Mouse (Mus musculus) MEL (cell line): ENCODE measurements around the gene Wfdc3. TPM values are rescaled to one million over a fixed set of nuclear protein-coding genes. Genes with fewer than 3 reads are reported as not detected.

Experiments
- DNase-seq: peaks from one replicate; pipeline ENCODE4 v3.0.0; 2011; ENCODE audit warnings: low read depth, low spot score
- H3K27ac ChIP-seq: 2 replicates; pipeline ENCODE4 v1.5.1; 2012; ENCODE audit warnings: low read depth, mild to moderate bottlenecking, control low read depth, low read length, moderate library complexity; ENCODE audit not compliant: control insufficient read depth
- H3K27me3 ChIP-seq, 2 experiments: fragments of 150-350 bp in 1 of 2; sonication (generic) in 1 of 2; 2 replicates each; pipeline ENCODE4 v1.6.1; 2012; ENCODE audit warnings: low read length in 2 of 2, mild to moderate bottlenecking in 2 of 2, improper control_type of control experiment in 1 of 2, moderate library complexity in 1 of 2; ENCODE audit not compliant: insufficient read depth in 2 of 2, control insufficient read depth in 1 of 2
- H3K36me3 ChIP-seq, 2 experiments: 2 replicates each; pipeline ENCODE4 v1.6.1; 2012 to 2014; ENCODE audit warnings: low read length in 2 of 2, improper control_type of control experiment in 1 of 2, inconsistent platforms in 1 of 2, mild to moderate bottlenecking in 1 of 2; ENCODE audit not compliant: insufficient read depth in 2 of 2, control insufficient read depth in 1 of 2
- H3K4me1 ChIP-seq, 2 experiments: fragments of 150-350 bp in 1 of 2; sonication (generic) in 1 of 2; 2 replicates each; pipeline ENCODE4 v1.6.1; 2012; ENCODE audit warnings: low read length in 2 of 2, improper control_type of control experiment in 1 of 2, mild to moderate bottlenecking in 1 of 2; ENCODE audit not compliant: insufficient read depth in 2 of 2, control insufficient read depth in 1 of 2
- H3K4me3 ChIP-seq, 2 experiments: fragments of 150-350 bp in 1 of 2; sonication (generic) in 1 of 2; 2 replicates each; pipeline ENCODE4 v1.5.1; 2012; ENCODE audit warnings: low read depth in 2 of 2, low read length in 2 of 2, mild to moderate bottlenecking in 2 of 2, moderate library complexity in 2 of 2, control low read depth in 1 of 2, improper control_type of control experiment in 1 of 2; ENCODE audit not compliant: control insufficient read depth in 1 of 2, insufficient read depth in 1 of 2
- H3K79me2 ChIP-seq: 2 replicates; pipeline ENCODE4 v1.6.1; 2012; ENCODE audit warnings: mild to moderate bottlenecking, low read length, moderate library complexity; ENCODE audit not compliant: control insufficient read depth, poor library complexity, insufficient read depth
- H3K9ac ChIP-seq: 2 replicates; pipeline ENCODE4 v1.6.1; 2012; ENCODE audit warnings: low read depth, mild to moderate bottlenecking, control low read depth, low read length, moderate library complexity; ENCODE audit not compliant: control insufficient read depth, poor library complexity, severe bottlenecking
- H3K9me3 ChIP-seq: fragments of 150-350 bp; sonication (generic); replicated peaks from 2 replicates; pipeline ENCODE4 v1.6.1; 2012; ENCODE audit warnings: mild to moderate bottlenecking, low read length, improper control_type of control experiment, moderate library complexity; ENCODE audit not compliant: insufficient read depth
- CTCF ChIP-seq, 3 experiments: IDR thresholded peaks in 2 of 3; conservative IDR thresholded peaks in 1 of 3; 2 replicates each; pipeline ENCODE4 v1.5.1; 2011 to 2012; ENCODE audit warnings: low read length in 3 of 3, low read depth in 2 of 3, mild to moderate bottlenecking in 2 of 3, improper control_type of control experiment in 1 of 3, inconsistent platforms in 1 of 3, mixed read lengths in 1 of 3, moderate library complexity in 1 of 3; ENCODE audit not compliant: control insufficient read depth in 1 of 3, insufficient read depth in 1 of 3, poor library complexity in 1 of 3, severe bottlenecking in 1 of 3
- ETS1 ChIP-seq: IDR thresholded peaks from 2 replicates; pipeline ENCODE4 v1.6.1; 2012; ENCODE audit warnings: low read depth, mild to moderate bottlenecking, inconsistent platforms, low read length, improper control_type of control experiment, moderate library complexity
- HCFC1 ChIP-seq: IDR thresholded peaks from 2 replicates; pipeline ENCODE4 v1.6.1; 2012; ENCODE audit warnings: low read depth, mild to moderate bottlenecking, inconsistent platforms, low read length, improper control_type of control experiment, moderate library complexity
- JUND ChIP-seq: IDR thresholded peaks from 2 replicates; pipeline ENCODE4 v1.6.1; 2011; ENCODE audit warnings: low read depth, mild to moderate bottlenecking, improper control_type of control experiment, low read length
- KAT2A ChIP-seq: conservative IDR thresholded peaks from 2 replicates; pipeline ENCODE4 v1.6.1; 2012; ENCODE audit warnings: low read depth, low read length, improper control_type of control experiment, inconsistent platforms
- MAX ChIP-seq: IDR thresholded peaks from 2 replicates; pipeline ENCODE4 v1.6.1; 2011; ENCODE audit warnings: low read length, improper control_type of control experiment
- MAZ ChIP-seq: IDR thresholded peaks from 2 replicates; pipeline ENCODE4 v1.6.1; 2012; ENCODE audit warnings: low read depth, mild to moderate bottlenecking, inconsistent platforms, low read length, improper control_type of control experiment
- MEF2A ChIP-seq: IDR thresholded peaks from 2 replicates; pipeline ENCODE4 v1.6.1; 2014; ENCODE audit warnings: low read depth, mild to moderate bottlenecking, inconsistent platforms, low read length, improper control_type of control experiment; ENCODE audit not compliant: poor library complexity, insufficient replicate concordance, severe bottlenecking; ENCODE audit errors: extremely low read depth
- MYC ChIP-seq: IDR thresholded peaks from 2 replicates; pipeline ENCODE4 v1.6.1; 2011; ENCODE audit warnings: low read depth, mild to moderate bottlenecking, low read length, improper control_type of control experiment, moderate library complexity
- NELFE ChIP-seq: IDR thresholded peaks from 2 replicates; pipeline ENCODE4 v1.6.1; 2011; ENCODE audit warnings: low read depth, low read length, improper control_type of control experiment
- POLR2AphosphoS5 ChIP-seq: IDR thresholded peaks from 2 replicates; pipeline ENCODE4 v1.6.1; 2012; ENCODE audit warnings: low read depth, borderline replicate concordance, mild to moderate bottlenecking, inconsistent platforms, low read length, moderate library complexity, mixed read lengths
- RAD21 ChIP-seq: IDR thresholded peaks from 2 replicates; pipeline ENCODE4 v1.6.1; 2011; ENCODE audit warnings: mild to moderate bottlenecking, low read depth, low read length, improper control_type of control experiment
- UBTF ChIP-seq: IDR thresholded peaks from 2 replicates; pipeline ENCODE4 v1.6.1; 2012; ENCODE audit warnings: low read depth, mild to moderate bottlenecking, inconsistent platforms, low read length, improper control_type of control experiment, moderate library complexity, borderline replicate concordance; ENCODE audit not compliant: insufficient read depth
- USF1 ChIP-seq: IDR thresholded peaks from 2 replicates; pipeline ENCODE4 v1.6.1; 2014; ENCODE audit warnings: low read depth, mild to moderate bottlenecking, inconsistent platforms, low read length, improper control_type of control experiment, moderate library complexity
- USF2 ChIP-seq, 2 experiments: IDR thresholded peaks; 2 replicates each; pipeline ENCODE4 v1.6.1; 2011 to 2012; ENCODE audit warnings: improper control_type of control experiment in 2 of 2, low read length in 2 of 2, borderline replicate concordance in 1 of 2, inconsistent platforms in 1 of 2, low read depth in 1 of 2, mild to moderate bottlenecking in 1 of 2; ENCODE audit not compliant: insufficient read depth in 1 of 2
- ZC3H11A ChIP-seq: IDR thresholded peaks from 2 replicates; pipeline ENCODE4 v1.6.1; 2012; ENCODE audit warnings: low read depth, mild to moderate bottlenecking, inconsistent platforms, low read length, improper control_type of control experiment
- ZKSCAN1 ChIP-seq: IDR thresholded peaks from 2 replicates; pipeline ENCODE4 v1.6.1; 2012; ENCODE audit warnings: low read depth, mild to moderate bottlenecking, inconsistent platforms, low read length, improper control_type of control experiment, moderate library complexity
- ZMIZ1 ChIP-seq: IDR thresholded peaks from 2 replicates; pipeline ENCODE4 v1.6.1; 2012; ENCODE audit warnings: low read depth, mild to moderate bottlenecking, inconsistent platforms, low read length, improper control_type of control experiment, moderate library complexity
- polyA plus RNA-seq, 2 experiments: library from polyadenylated mRNA; stranded (reverse) in 1 of 2; unstranded in 1 of 2; fragments of >175 nt in 1 of 2; fragments of >200 nt in 1 of 2; gene quantifications; 2 replicates each; pipeline versions ENCODE4 v1.2.1 to v1.2.4; 2012; ENCODE audit warnings: low replicate concordance in 2 of 2, low read depth in 1 of 2; ENCODE audit not compliant: insufficient read length in 2 of 2, insufficient read depth in 1 of 2, missing spikeins in 1 of 2
- total RNA-seq: library from RNA; depleted of rRNA; stranded (reverse); fragments of 300-350 nt; gene quantifications from 2 replicates; pipeline ENCODE4 v1.2.3, GENCODE M21; 2012

Gene Wfdc3
- total and polyA plus RNA-seq, 3 experiments: 0.31 to 0.40 TPM; not detected in 1

GRCm38 (mm10) chr2:164758692-164759091 is 13.0 kb upstream of the Wfdc3 start:
- H3K36me3 ChIP-seq: peaks cover 8 to 15% of the 10 kb centered on the region in 2 experiments
- H3K27ac ChIP-seq: no peak overlapping the region
- no peak overlapping the region for H3K9ac ChIP-seq
- no peaks in the 10 kb centered on the region for H3K4me1 ChIP-seq
- no peak for TF ChIP-seq JUND
- TF ChIP-seq ETS1: no peak
- no peak for TF ChIP-seq USF2 (IDR thresholded peaks at IDR 0.05; ENCODE audit: borderline replicate concordance in 1 of 2, insufficient read depth in 1 of 2, low read depth in 1 of 2, low read length in 2 of 2)
- TF ChIP-seq USF1: no peak
- TF ChIP-seq MAZ: no peak
- no peak for TF ChIP-seq UBTF
- no peaks in the 10 kb centered on the region for H3K9me3 ChIP-seq
- H3K4me3 ChIP-seq: no peak overlapping the region
- H3K27me3 ChIP-seq: no peaks in the 10 kb centered on the region
- no peaks in the 10 kb centered on the region for H3K79me2 ChIP-seq
- DNase-seq: no peak

DNA sequence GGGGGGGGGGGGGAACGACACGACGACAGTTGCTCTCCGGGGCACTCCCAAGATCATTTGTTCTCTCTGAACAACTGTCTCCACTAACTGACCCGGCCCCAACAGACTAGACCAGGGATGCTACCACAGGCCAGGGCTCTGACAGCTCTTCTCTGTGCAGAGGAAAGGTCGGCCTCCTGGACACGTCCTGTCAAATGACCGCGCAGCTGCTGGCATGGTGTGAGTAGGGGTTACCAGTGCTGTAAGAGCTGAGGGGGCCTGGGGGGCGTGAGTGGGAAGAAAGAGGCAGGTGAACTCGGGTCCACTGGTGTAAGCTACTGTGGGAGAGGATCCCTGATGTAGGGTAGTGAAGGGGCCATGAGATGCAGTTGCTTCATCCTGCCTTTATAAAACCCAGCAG is 12.1 kb upstream of the Wfdc3 start:
- H3K27ac ChIP-seq: no peak overlapping the region
- no peak for DNase-seq
- H3K27me3 ChIP-seq: no peaks in the 10 kb centered on the region
- peaks cover 8 to 18% of the 10 kb centered on the region in 2 experiments for H3K36me3 ChIP-seq
- no peak for TF ChIP-seq ZMIZ1
- H3K4me3 ChIP-seq: no peak overlapping the region
- no peak overlapping the region for H3K9ac ChIP-seq
- H3K79me2 ChIP-seq: no peaks in the 10 kb centered on the region
- H3K9me3 ChIP-seq: no peaks in the 10 kb centered on the region
- H3K4me1 ChIP-seq: no peaks in the 10 kb centered on the region

DNA sequence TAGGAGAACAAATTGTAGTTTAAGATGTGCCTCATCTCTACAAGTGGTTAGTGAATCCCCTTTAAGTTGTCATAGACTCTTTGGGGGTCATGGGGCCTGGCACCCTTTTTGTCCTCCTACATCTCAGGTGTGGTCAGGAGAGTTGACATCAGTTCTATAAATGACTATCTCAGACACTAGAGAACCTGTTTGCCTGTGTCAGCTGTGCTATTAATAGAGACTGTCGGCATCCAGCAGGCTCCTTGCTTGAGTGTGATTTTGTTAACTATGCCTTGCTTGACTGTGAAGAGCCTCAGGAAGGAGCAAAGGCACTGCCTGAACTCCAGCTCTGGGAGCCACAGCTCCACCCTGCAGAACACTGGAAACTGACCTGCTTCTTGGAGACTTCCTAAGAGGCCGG is 9.1 kb upstream of the Wfdc3 start:
- no peaks in the 10 kb centered on the region for H3K79me2 ChIP-seq
- H3K4me1 ChIP-seq: no peaks in the 10 kb centered on the region
- H3K9me3 ChIP-seq: no peaks in the 10 kb centered on the region
- H3K27me3 ChIP-seq: no peaks in the 10 kb centered on the region
- no peak for TF ChIP-seq MAX
- no peak for TF ChIP-seq UBTF
- no peak for TF ChIP-seq ZC3H11A
- no peak for TF ChIP-seq RAD21
- TF ChIP-seq HCFC1: no peak
- TF ChIP-seq ZKSCAN1: no peak
- no peak for TF ChIP-seq POLR2AphosphoS5
- TF ChIP-seq MYC: no peak
- TF ChIP-seq NELFE: no peak
- TF ChIP-seq MAZ: no peak
- TF ChIP-seq MEF2A: no peak
- no peak for TF ChIP-seq CTCF (IDR thresholded peaks at IDR 0.05 in 2 of 3, conservative IDR thresholded peaks at IDR 0.05 in 1 of 3; ENCODE audit: control insufficient read depth in 1 of 3, insufficient read depth in 1 of 3, low read depth in 2 of 3, low read length in 3 of 3, poor library complexity in 1 of 3, severe bottlenecking in 1 of 3)
- TF ChIP-seq KAT2A: no peak
- no peak overlapping the region for H3K9ac ChIP-seq
- H3K36me3 ChIP-seq: peaks cover under 1 to 30% of the 10 kb centered on the region in 2 experiments; a peak in 3 of 4 replicates
- no peak overlapping the region for H3K27ac ChIP-seq
- no peak for DNase-seq
- H3K4me3 ChIP-seq: no peak overlapping the region
